Mouse (Mus musculus) C2C12 (cell line): ENCODE measurements at regions not wholly inside any gene's neighbourhood (a gene's known extent, or its start where the extent isn't known, plus 50 kb on each side); places are given as distances from the start of the nearest gene placed in this dataset.

Experiments used
- H3K27me3 ChIP-seq: one replicate; pipeline ENCODE4 v1.6.1; 2011; ENCODE audit not compliant: control insufficient read depth, insufficient read depth, insufficient read length
- H3K36me3 ChIP-seq: one replicate; pipeline ENCODE4 v1.6.1; 2011; ENCODE audit not compliant: control insufficient read depth, insufficient read depth
- H3K4me3 ChIP-seq: one replicate; pipeline ENCODE4 v1.5.1; 2011; ENCODE audit warnings: mild to moderate bottlenecking, control low read depth; ENCODE audit not compliant: poor library complexity, insufficient read depth, severe bottlenecking
- H3K79me2 ChIP-seq: one replicate; pipeline ENCODE4 v1.6.1; 2011; ENCODE audit not compliant: control insufficient read depth, insufficient read depth
- H3K79me3 ChIP-seq: one replicate; pipeline ENCODE4 v1.6.1; 2011; ENCODE audit warnings: low read depth, control low read depth
- H3ac ChIP-seq: one replicate; pipeline ENCODE3; 2011; ENCODE audit warnings: low read depth; ENCODE audit not compliant: control insufficient read depth, insufficient read length
- CEBPB ChIP-seq: IDR thresholded peaks from one replicate; pipeline ENCODE4 v1.6.1; 2011; ENCODE audit warnings: low read depth, mild to moderate bottlenecking, control low read depth, moderate library complexity
- CTCF ChIP-seq: IDR thresholded peaks from one replicate; pipeline ENCODE4 v1.5.1; 2011; ENCODE audit not compliant: control insufficient read depth, insufficient read depth, insufficient read length
- FOSL1 ChIP-seq: IDR thresholded peaks from one replicate; pipeline ENCODE4 v1.8.0; 2011; ENCODE audit warnings: mild to moderate bottlenecking, low read length; ENCODE audit not compliant: poor library complexity, insufficient read depth, severe bottlenecking
- MAX ChIP-seq: IDR thresholded peaks from one replicate; pipeline ENCODE4 v1.6.1; 2011; ENCODE audit warnings: mild to moderate bottlenecking, control low read depth
- MYOD1 ChIP-seq: IDR thresholded peaks from one replicate; pipeline ENCODE4 v1.6.1; 2011; ENCODE audit warnings: low read depth; ENCODE audit not compliant: control insufficient read depth, insufficient read length
- MYOG ChIP-seq: IDR thresholded peaks from one replicate; pipeline ENCODE4 v1.6.1; 2011; ENCODE audit not compliant: control insufficient read depth, insufficient read length; ENCODE audit errors: extremely low read depth
- USF1 ChIP-seq: IDR thresholded peaks from one replicate; pipeline ENCODE4 v1.6.1; 2011; ENCODE audit warnings: low read depth, mild to moderate bottlenecking, control low read depth, moderate library complexity

- no peaks in the 10 kb centered on the region for H3K36me3 ChIP-seq
- no peaks in the 10 kb centered on the region for H3K79me3 ChIP-seq
- no peaks in the 10 kb centered on the region for H3K79me2 ChIP-seq
These were observed 631.8 kb upstream of the Gm21961 start for GRCm38 (mm10) chr15:65646470-65646869.

GRCm38 (mm10) chr15:65639484-65639883 is 624.8 kb upstream of the Gm21961 start:
- Histone ChIP-seq H3K79me2 (no peaks in the 10 kb centered on the region), H3K79me3 (no peaks in the 10 kb centered on the region), H3K36me3 (no peaks in the 10 kb centered on the region), H3ac (no peak overlapping the region), H3K4me3 (no peak overlapping the region), H3K27me3 (peaks cover 5% of the 10 kb centered on the region)
- no peak for TF ChIP-seq CEBPB
- TF ChIP-seq MYOG = no peak
- no peak for TF ChIP-seq MAX
- TF ChIP-seq CTCF = no peak
- TF ChIP-seq MYOD1 = no peak
- TF ChIP-seq FOSL1 = no peak
- TF ChIP-seq USF1 = no peak

More at GRCm38 (mm10) chr15:65646470-65646869, 631.8 kb upstream of the Gm21961 start:
- H3ac ChIP-seq = no peak overlapping the region
- H3K4me3 ChIP-seq = no peak overlapping the region
- TF ChIP-seq MYOG (no peak), USF1 (no peak), MAX (no peak), FOSL1 (no peak), CTCF (no peak), CEBPB (no peak), MYOD1 (no peak)
- H3K27me3 ChIP-seq = no peaks in the 10 kb centered on the region

- H3K4me3 ChIP-seq = no peak overlapping the region
- no peak for TF ChIP-seq MYOD1
- peak; percentile 69 for TF ChIP-seq CTCF
- TF ChIP-seq MYOG = no peak
- no peak for TF ChIP-seq USF1
- TF ChIP-seq FOSL1 = no peak
- no peak for TF ChIP-seq CEBPB
- H3K79me2 ChIP-seq = no peaks in the 10 kb centered on the region
- no peaks in the 10 kb centered on the region for H3K79me3 ChIP-seq
- no peaks in the 10 kb centered on the region for H3K36me3 ChIP-seq
- no peak overlapping the region for H3ac ChIP-seq
- peaks cover 5% of the 10 kb centered on the region for H3K27me3 ChIP-seq
These were observed 622.9 kb upstream of the Gm21961 start for GRCm38 (mm10) chr15:65637520-65638184.

- H3K4me3 ChIP-seq = no peak overlapping the region
- H3K27me3 ChIP-seq = no peaks in the 10 kb centered on the region
- no peaks in the 10 kb centered on the region for H3K79me2 ChIP-seq
- H3K79me3 ChIP-seq = no peaks in the 10 kb centered on the region
- no peak overlapping the region for H3ac ChIP-seq
- no peak for TF ChIP-seq CEBPB
- no peak for TF ChIP-seq MAX
- no peak for TF ChIP-seq FOSL1
- TF ChIP-seq MYOD1 = no peak
- no peaks in the 10 kb centered on the region for H3K36me3 ChIP-seq
These were observed 617.7 kb upstream of the Gm21961 start for GRCm38 (mm10) chr15:65632440-65632839.

- Histone ChIP-seq H3ac (no peak overlapping the region), H3K79me3 (no peaks in the 10 kb centered on the region), H3K79me2 (no peaks in the 10 kb centered on the region), H3K36me3 (no peaks in the 10 kb centered on the region), H3K27me3 (no peaks in the 10 kb centered on the region), H3K4me3 (no peak overlapping the region)
- TF ChIP-seq MYOG = no peak
- no peak for TF ChIP-seq CTCF
- no peak for TF ChIP-seq MYOD1
- TF ChIP-seq MAX = no peak
- no peak for TF ChIP-seq CEBPB
- TF ChIP-seq FOSL1 = no peak
- no peak for TF ChIP-seq USF1
These were observed 615.8 kb upstream of the Gm21961 start for GRCm38 (mm10) chr15:65630476-65630875.
